Mouse (Mus musculus): ENCODE measurements around the gene Xaf1. TPM values are rescaled to one million over a fixed set of nuclear protein-coding genes. Genes with fewer than 3 reads are reported as not detected.

Gene Xaf1
- total and polyA plus RNA-seq, 3 experiments = 1.0 to 1.8 TPM; not detected in 1

DNA sequence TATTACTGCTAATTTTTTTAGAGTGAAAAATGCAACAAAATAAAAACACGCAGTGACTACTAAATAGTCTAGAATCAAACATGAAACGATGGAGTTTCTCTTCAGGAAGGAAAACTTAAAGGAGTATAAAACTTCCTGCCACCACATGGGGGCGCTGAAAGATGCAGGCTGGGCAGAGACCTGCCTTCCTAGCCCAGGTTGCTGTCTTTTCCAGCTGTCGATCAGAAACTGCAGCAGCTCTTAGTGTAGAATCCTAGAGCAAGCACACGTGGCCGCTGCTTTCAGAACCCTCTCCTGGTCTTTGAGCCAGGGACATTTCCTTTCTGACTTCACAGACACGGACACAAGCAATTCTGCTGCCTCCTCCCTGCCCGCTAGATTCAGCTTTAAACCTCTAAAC lies 42.5 kb downstream of the Xaf1 start:
- Histone ChIP-seq H3K9ac (ENCODE audit: control insufficient read depth, low read depth, low read length, poor library complexity, severe bottlenecking) (peak overlapping the region; percentile 29; the same call in 1 of the 2 replicates), H3K27me3 (ENCODE audit: control insufficient read depth in 1 of 2, insufficient read depth in 2 of 2, low read length in 2 of 2) (peaks cover 3 to 4% of the 10 kb centered on the region in 2 experiments)
- DNase-seq (ENCODE audit: low read depth, low spot score) = peak; percentile 88

DNA sequence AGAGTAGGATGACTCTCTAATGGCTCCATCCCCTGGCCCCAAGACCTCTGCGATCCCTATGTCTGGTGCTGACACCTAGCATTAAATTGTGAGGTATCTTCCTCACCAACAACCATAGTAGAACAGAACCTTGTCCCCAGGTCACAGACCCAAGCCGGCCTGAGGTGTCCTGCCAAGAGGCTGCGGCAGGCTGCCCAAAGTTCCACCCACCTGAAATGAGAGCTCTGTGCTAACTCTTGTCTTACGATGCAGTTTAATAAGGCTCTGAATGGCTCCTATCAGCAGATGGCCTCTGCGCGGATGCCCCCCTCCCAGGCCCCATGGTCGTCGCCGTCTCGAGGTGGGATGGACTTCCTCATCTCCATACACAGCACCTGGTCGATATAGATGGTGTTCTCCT lies 43.1 kb downstream of the Xaf1 start:
- H3K27ac ChIP-seq (ENCODE audit: control insufficient read depth, low read depth, low read length) = no peak overlapping the region
- H3K27me3 ChIP-seq (ENCODE audit: control insufficient read depth in 1 of 2, insufficient read depth in 2 of 2, low read length in 2 of 2) = peaks cover 0 to 1% of the 10 kb centered on the region in 2 experiments; a peak in 3 of 4 replicates
- no peak for DNase-seq (ENCODE audit: low read depth, low spot score)
- no peaks in the 10 kb centered on the region for H3K4me1 ChIP-seq (ENCODE audit: control insufficient read depth in 1 of 2, insufficient read depth in 2 of 2, low read length in 2 of 2)
- TF ChIP-seq RAD21 (IDR thresholded peaks at IDR 0.05; ENCODE audit: low read depth, low read length) (no peak), ZC3H11A (IDR thresholded peaks at IDR 0.05; ENCODE audit: low read depth, low read length) (no peak), SMC3 (IDR thresholded peaks at IDR 0.05; ENCODE audit: low read depth, low read length) (no peak), MXI1 (IDR thresholded peaks at IDR 0.05; ENCODE audit: low read depth, low read length) (no peak), EP300 (IDR thresholded peaks at IDR 0.05; ENCODE audit: low read depth in 1 of 2, low read length in 2 of 2) (no peak), CHD1 (IDR thresholded peaks at IDR 0.05; ENCODE audit: low read depth, low read length) (no peak), RCOR1 (IDR thresholded peaks at IDR 0.05; ENCODE audit: low read depth, low read length) (no peak), POLR2AphosphoS5 (IDR thresholded peaks at IDR 0.05; ENCODE audit: borderline replicate concordance, low read depth, low read length) (no peak), CTCF (IDR thresholded peaks at IDR 0.05 in 2 of 3, conservative IDR thresholded peaks at IDR 0.05 in 1 of 3; ENCODE audit: control insufficient read depth in 1 of 3, insufficient read depth in 1 of 3, low read depth in 2 of 3, low read length in 3 of 3, poor library complexity in 1 of 3, severe bottlenecking in 1 of 3) (no peak), NRF1 (IDR thresholded peaks at IDR 0.05; ENCODE audit: insufficient read depth, low read depth, low read length, poor library complexity, severe bottlenecking) (no peak), USF2 (IDR thresholded peaks at IDR 0.05; ENCODE audit: borderline replicate concordance in 1 of 2, insufficient read depth in 1 of 2, low read depth in 1 of 2, low read length in 2 of 2) (no peak), TCF12 (IDR thresholded peaks at IDR 0.05; ENCODE audit: low read depth, low read length) (no peak), MYB (IDR thresholded peaks at IDR 0.05; ENCODE audit: low read depth, low read length) (no peak), TAL1 (IDR thresholded peaks at IDR 0.05; ENCODE audit: low read length) (no peak), TBP (IDR thresholded peaks at IDR 0.05; ENCODE audit: low read depth, low read length) (no peak), ELF1 (IDR thresholded peaks at IDR 0.05; ENCODE audit: low read depth, low read length) (no peak), MAX (IDR thresholded peaks at IDR 0.05; ENCODE audit: low read length) (no peak), BHLHE40 (IDR thresholded peaks at IDR 0.05; ENCODE audit: borderline replicate concordance, low read depth, low read length) (no peak), POLR2AphosphoS2 (IDR thresholded peaks at IDR 0.05; ENCODE audit: low read length) (no peak)
- H3K79me2 ChIP-seq (ENCODE audit: control insufficient read depth, insufficient read depth, low read length, poor library complexity) = no peaks in the 10 kb centered on the region
- no peak overlapping the region for H3K9ac ChIP-seq (ENCODE audit: control insufficient read depth, low read depth, low read length, poor library complexity, severe bottlenecking)
- H3K36me3 ChIP-seq (ENCODE audit: control insufficient read depth in 1 of 2, insufficient read depth in 2 of 2, low read length in 2 of 2) = no peaks in the 10 kb centered on the region
- H3K4me3 ChIP-seq (ENCODE audit: control insufficient read depth in 1 of 2, insufficient read depth in 1 of 2, low read depth in 2 of 2, low read length in 2 of 2) = no peak overlapping the region
- no peaks in the 10 kb centered on the region for H3K9me3 ChIP-seq (replicated peaks; ENCODE audit: insufficient read depth, low read length)

More for the DNA sequence above, 42.5 kb downstream of the Xaf1 start:
- Histone ChIP-seq H3K36me3 (ENCODE audit: control insufficient read depth in 1 of 2, insufficient read depth in 2 of 2, low read length in 2 of 2) (no peaks in the 10 kb centered on the region), H3K4me1 (ENCODE audit: control insufficient read depth in 1 of 2, insufficient read depth in 2 of 2, low read length in 2 of 2) (no peaks in the 10 kb centered on the region), H3K27ac (ENCODE audit: control insufficient read depth, low read depth, low read length) (no peak overlapping the region), H3K9me3 (replicated peaks; ENCODE audit: insufficient read depth, low read length) (no peaks in the 10 kb centered on the region), H3K4me3 (ENCODE audit: control insufficient read depth in 1 of 2, insufficient read depth in 1 of 2, low read depth in 2 of 2, low read length in 2 of 2) (peak overlapping the region in 1 of 2 experiments; percentile 33; a peak in 1 of 4 replicates), H3K79me2 (ENCODE audit: control insufficient read depth, insufficient read depth, low read length, poor library complexity) (no peaks in the 10 kb centered on the region)
- TF ChIP-seq MXI1 (IDR thresholded peaks at IDR 0.05; ENCODE audit: low read depth, low read length) = no peak
- peak; percentile 87 for TF ChIP-seq ZC3H11A (IDR thresholded peaks at IDR 0.05; ENCODE audit: low read depth, low read length)
- no peak for TF ChIP-seq ZNF384 (IDR thresholded peaks at IDR 0.05; ENCODE audit: low read depth, low read length)
- TF ChIP-seq SMC3 (IDR thresholded peaks at IDR 0.05; ENCODE audit: low read depth, low read length) = peak; percentile 91
- TF ChIP-seq ETS1 (IDR thresholded peaks at IDR 0.05; ENCODE audit: low read depth, low read length) = no peak
- TF ChIP-seq HCFC1 (IDR thresholded peaks at IDR 0.05; ENCODE audit: low read depth, low read length) = no peak
- TF ChIP-seq BHLHE40 (IDR thresholded peaks at IDR 0.05; ENCODE audit: borderline replicate concordance, low read depth, low read length) = no peak
- no peak for TF ChIP-seq ZMIZ1 (IDR thresholded peaks at IDR 0.05; ENCODE audit: low read depth, low read length)
- TF ChIP-seq JUND (IDR thresholded peaks at IDR 0.05; ENCODE audit: low read depth, low read length) = no peak
- peak; percentile 48; the same call in 1 of the 2 replicates for TF ChIP-seq SIN3A (IDR thresholded peaks at IDR 0.05; ENCODE audit: low read length)
- no peak for TF ChIP-seq E2F4 (IDR thresholded peaks at IDR 0.05; ENCODE audit: borderline replicate concordance, low read depth, low read length)
- peak; percentile 17; the same call in 1 of the 2 replicates for TF ChIP-seq USF1 (IDR thresholded peaks at IDR 0.05; ENCODE audit: low read depth, low read length)
- TF ChIP-seq RAD21 (IDR thresholded peaks at IDR 0.05; ENCODE audit: low read depth, low read length) = peak; percentile 82
- peak; percentile 67 to 83 (median 81) for TF ChIP-seq CTCF (IDR thresholded peaks at IDR 0.05 in 2 of 3, conservative IDR thresholded peaks at IDR 0.05 in 1 of 3; ENCODE audit: control insufficient read depth in 1 of 3, insufficient read depth in 1 of 3, low read depth in 2 of 3, low read length in 3 of 3, poor library complexity in 1 of 3, severe bottlenecking in 1 of 3)
- TF ChIP-seq ELF1 (IDR thresholded peaks at IDR 0.05; ENCODE audit: low read depth, low read length) = 0 out of 2 replicates have a peak, but pooled peaks have one; percentile 15
- no peak for TF ChIP-seq MEF2A (IDR thresholded peaks at IDR 0.05; ENCODE audit: extremely low read depth, insufficient replicate concordance, low read depth, low read length, poor library complexity, severe bottlenecking)
- TF ChIP-seq CHD1 (IDR thresholded peaks at IDR 0.05; ENCODE audit: low read depth, low read length) = no peak
- TF ChIP-seq UBTF (IDR thresholded peaks at IDR 0.05; ENCODE audit: borderline replicate concordance, insufficient read depth, low read depth, low read length) = no peak
- no peak for TF ChIP-seq MYC (IDR thresholded peaks at IDR 0.05; ENCODE audit: low read depth, low read length)
- TF ChIP-seq POLR2A (IDR thresholded peaks at IDR 0.05; ENCODE audit: control insufficient read depth in 1 of 2, insufficient read depth in 1 of 2, low read depth in 1 of 2, low read length in 2 of 2, poor library complexity in 1 of 2) = no peak
- no peak for TF ChIP-seq KAT2A (conservative IDR thresholded peaks at IDR 0.05; ENCODE audit: low read depth, low read length)
- TF ChIP-seq TCF12 (IDR thresholded peaks at IDR 0.05; ENCODE audit: low read depth, low read length) = no peak
- TF ChIP-seq RCOR1 (IDR thresholded peaks at IDR 0.05; ENCODE audit: low read depth, low read length) = no peak
- TF ChIP-seq MYB (IDR thresholded peaks at IDR 0.05; ENCODE audit: low read depth, low read length) = no peak

All from MEL (cell line).